Comparison of ENCODE assay signal across 8 mouse cellular contexts in genomic region chr13:5866091-5866490, GRCm38 (mm10). TPM values are rescaled to one million over a fixed set of nuclear protein-coding genes. Genes with fewer than 3 reads are reported as not detected.
DNase-seq lines count a peak whose midpoint lies in the region; ATAC-seq lines count a peak whose summit lies in the region.
"Had no signal": no experiment of that assay in that cellular context is flagged by ENCODE, and none has a peak within 500 bp of the region (broad histone marks: within the 10 kb centered on the region; RNA-seq: fewer than 3 reads in every experiment).

No protein-coding gene starts in this region.

- H3K4me3 ChIP-seq in heart, embryonic 13.5 days: peak overlapping the region; percentile 81
- peak overlapping the region; percentile 6; the same call in 1 of the 2 replicates for H3K4me3 ChIP-seq in hindbrain, embryonic 16.5 days (ENCODE audit: low read length)

- no peak overlapping the region for H3K9ac ChIP-seq in heart, embryonic 13.5 days
- H3K9ac ChIP-seq in hindbrain, embryonic 16.5 days (ENCODE audit: low read depth, low read length): no peak overlapping the region

- no peaks in the 10 kb centered on the region for H3K9me3 ChIP-seq in heart, embryonic 13.5 days
- no peaks in the 10 kb centered on the region for H3K9me3 ChIP-seq in hindbrain, embryonic 16.5 days (ENCODE audit: control insufficient read depth, low read length)

- H3K4me2 ChIP-seq in heart, embryonic 13.5 days: peak overlapping the region; percentile 82
- peak overlapping the region; percentile 66 for H3K4me2 ChIP-seq in hindbrain, embryonic 16.5 days (ENCODE audit: low read length)

- no peak overlapping the region for H3K27ac ChIP-seq in heart, embryonic 13.5 days (replicated peaks)
- H3K27ac ChIP-seq in hindbrain, embryonic 16.5 days (ENCODE audit: low read depth, low read length): no peak overlapping the region

- H3K36me3 ChIP-seq in heart, embryonic 13.5 days: peaks cover 49% of the 10 kb centered on the region
- peaks cover 19% of the 10 kb centered on the region for H3K36me3 ChIP-seq in hindbrain, embryonic 16.5 days (ENCODE audit: control insufficient read depth, insufficient read depth, low read length)

- H3K27me3 ChIP-seq in heart, embryonic 13.5 days (replicated peaks): no peaks in the 10 kb centered on the region
- no peaks in the 10 kb centered on the region for H3K27me3 ChIP-seq in hindbrain, embryonic 16.5 days (replicated peaks; ENCODE audit: control insufficient read depth, insufficient read depth, low read length)

- WGBS in heart, embryonic 13.5 days: 79% methylated on average over 6 of the region's 6 CpGs
- 79% methylated on average over 6 of the region's 6 CpGs for WGBS in hindbrain, embryonic 16.5 days

- DNase-seq in heart, adult 9 months (ENCODE audit: low spot score in 2 of 2): no peak
- peak; percentile 20 to 23 for DNase-seq in right cerebral cortex, adult 2 months (ENCODE audit: low spot score in 2 of 2)
- DNase-seq in right cerebral cortex, postnatal 10 days (ENCODE audit: low spot score in 2 of 2): no peak
- DNase-seq in frontal cortex, postnatal 14 days (ENCODE audit: low spot score in 2 of 2): no peak
- DNase-seq in left cerebral cortex, adult 18-20 months (ENCODE audit: low spot score in 2 of 2): no peak
- DNase-seq: retina, postnatal 1 day had no signal

- H3K4me1 ChIP-seq in heart, embryonic 13.5 days: peaks cover 65% of the 10 kb centered on the region
- peaks cover 27% of the 10 kb centered on the region for H3K4me1 ChIP-seq in hindbrain, embryonic 16.5 days (ENCODE audit: control insufficient read depth, insufficient read depth, low read depth, low read length)

- no peak for ATAC-seq in heart, embryonic 13.5 days (ENCODE audit: extremely low read depth, insufficient number of reproducible peaks, low FRiP score, low TSS enrichment)
- ATAC-seq in hindbrain, embryonic 16.5 days: no peak

RNA-seq across cellular contexts. Expression of gene Klf6, which starts 4.8 kb away (rescaled TPM):
- polyA plus RNA-seq in heart, embryonic 13.5 days (2015; fragmentation: Nextera tagmentation; extraction: Ambion mirVana): 63.8 and 64.3 TPM in 2 replicates
- polyA plus RNA-seq in hindbrain, embryonic 16.5 days (2015; fragmentation: Nextera tagmentation; extraction: Ambion mirVana): 87.6 and 96.3 TPM in 2 replicates
- 10 to 100 TPM; 52.9 to 58.0 TPM for total RNA-seq in left cerebral cortex, adult 18-20 months (2021)

Comparison
In these comparisons a context has a peak if more than half of its experiments do, and no peak if none do; other contexts are left out.
1. DNase-seq: peak in right cerebral cortex, adult 2 months (2 of 2); none in heart, adult 9 months (0 of 2), right cerebral cortex, postnatal 10 days (0 of 2), frontal cortex, postnatal 14 days (0 of 2) and left cerebral cortex, adult 18-20 months (0 of 2).